Mouse (Mus musculus) megakaryocyte, embryonic 14.5 days (primary cell): Measurements from ENCODE around the gene Slc47a2. TPM values are rescaled to one million over a fixed set of nuclear protein-coding genes. Genes with fewer than 3 reads are reported as not detected.

Experiments
- H3K27me3 ChIP-seq: replicated peaks from 2 replicates; pipeline ENCODE3; 2012; ENCODE audit warnings: inconsistent platforms
- H3K36me3 ChIP-seq: replicated peaks from 2 replicates; pipeline ENCODE3; 2012; ENCODE audit warnings: low read length, inconsistent platforms, mixed read lengths
- H3K4me1 ChIP-seq: 2 replicates; pipeline ENCODE4 v1.6.1; 2012; ENCODE audit warnings: inconsistent platforms
- H3K4me3 ChIP-seq: replicated peaks from 2 replicates; pipeline ENCODE3; 2012; ENCODE audit warnings: moderate library complexity, mild to moderate bottlenecking, inconsistent platforms
- H3K9me3 ChIP-seq: 2 replicates; pipeline ENCODE4 v1.6.1; 2012; ENCODE audit warnings: inconsistent platforms
- FLI1 ChIP-seq: IDR thresholded peaks from 2 replicates; pipeline ENCODE4 v1.6.1; 2012; ENCODE audit warnings: low read length, inconsistent platforms, mixed read lengths
- GATA1 ChIP-seq: IDR thresholded peaks from 3 replicates; pipeline ENCODE4 v1.6.1; 2012; ENCODE audit warnings: mixed read lengths, low read length, inconsistent platforms, borderline replicate concordance
- polyA plus RNA-seq: library from polyadenylated mRNA; stranded (reverse); fragments of >175 nt; gene quantifications from 2 replicates; pipeline ENCODE4 v1.2.3, GENCODE M21; 2012; ENCODE audit warnings: low replicate concordance; ENCODE audit not compliant: insufficient read depth

The Slc47a2 gene
- polyA plus RNA-seq, 1 experiment = not detected

DNA sequence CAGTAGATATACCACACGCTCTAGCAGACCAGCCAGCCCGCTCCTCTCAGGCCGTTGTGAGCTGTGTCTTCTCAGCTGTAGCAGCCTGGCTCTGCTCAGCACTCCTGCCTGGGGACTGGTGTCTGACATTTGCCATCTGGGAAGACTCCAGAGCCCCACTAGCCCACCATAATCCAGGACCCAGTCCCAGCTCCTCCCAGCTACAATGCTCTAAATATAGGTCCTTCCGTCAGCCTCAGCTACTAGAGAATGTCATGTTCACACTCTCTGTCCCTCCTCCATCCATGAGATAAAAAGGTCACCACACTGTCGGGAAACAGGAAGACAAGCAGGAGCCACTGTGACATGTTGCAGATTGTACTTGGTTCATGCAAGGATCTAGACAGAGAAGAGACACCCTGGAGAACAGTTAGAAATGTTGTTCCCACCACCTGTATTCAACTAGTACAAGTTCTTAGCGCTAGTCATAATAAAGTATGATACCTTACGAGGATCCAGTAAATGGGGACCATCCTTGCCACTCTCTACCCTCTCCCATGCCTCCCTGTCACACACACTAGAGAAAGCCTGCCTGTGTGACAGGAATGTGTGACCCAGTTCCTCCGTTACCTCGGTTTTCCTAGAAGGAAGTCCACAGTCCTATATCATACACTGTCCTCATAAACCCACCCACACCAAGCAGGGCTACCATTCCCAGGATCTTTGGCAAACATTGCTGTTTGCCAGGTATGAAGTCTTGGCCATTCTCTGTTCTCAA is 24.0 kb upstream of the Slc47a2 start:
- Histone ChIP-seq H3K27me3 (peaks cover 81% of the 10 kb centered on the region), H3K4me1 (peaks cover 12% of the 10 kb centered on the region), H3K36me3 (no peaks in the 10 kb centered on the region), H3K4me3 (peak overlapping the region; percentile 69), H3K9me3 (no peaks in the 10 kb centered on the region)
- TF ChIP-seq GATA1 = no peak
- no peak for TF ChIP-seq FLI1

GRCm38 (mm10) chr11:61365938-61366337 is 23.3 kb upstream of the Slc47a2 start:
- Histone ChIP-seq H3K4me1 (peaks cover 12% of the 10 kb centered on the region), H3K27me3 (peaks cover 79% of the 10 kb centered on the region), H3K9me3 (no peaks in the 10 kb centered on the region), H3K36me3 (no peaks in the 10 kb centered on the region), H3K4me3 (no peak overlapping the region)
- TF ChIP-seq FLI1 = no peak
- TF ChIP-seq GATA1 = no peak

DNA sequence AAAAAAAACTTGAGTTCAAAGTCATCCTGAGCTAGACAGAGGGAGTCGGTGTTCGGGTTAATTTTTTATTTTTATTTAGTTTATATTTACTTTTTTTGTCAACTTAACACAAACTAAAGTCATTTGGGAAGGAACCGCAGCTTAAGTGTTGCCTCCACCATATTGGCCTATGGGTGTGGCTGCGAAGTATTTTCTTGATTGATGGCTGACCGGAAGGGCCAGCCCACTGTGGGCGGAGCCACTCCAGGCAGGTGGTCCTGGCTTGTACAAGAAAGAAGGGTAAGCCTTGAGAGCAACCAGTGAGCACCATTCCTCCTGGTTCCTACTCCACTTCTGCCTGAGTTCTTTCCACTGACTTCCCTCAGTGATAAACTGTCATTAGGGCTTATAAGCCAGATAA is 21.4 kb upstream of the Slc47a2 start:
- TF ChIP-seq FLI1 = no peak
- TF ChIP-seq GATA1 = no peak
- H3K4me3 ChIP-seq = no peak overlapping the region
- H3K27me3 ChIP-seq = peaks cover 74% of the 10 kb centered on the region
- H3K9me3 ChIP-seq = no peaks in the 10 kb centered on the region
- peaks cover 12% of the 10 kb centered on the region for H3K4me1 ChIP-seq
- no peaks in the 10 kb centered on the region for H3K36me3 ChIP-seq

DNA sequence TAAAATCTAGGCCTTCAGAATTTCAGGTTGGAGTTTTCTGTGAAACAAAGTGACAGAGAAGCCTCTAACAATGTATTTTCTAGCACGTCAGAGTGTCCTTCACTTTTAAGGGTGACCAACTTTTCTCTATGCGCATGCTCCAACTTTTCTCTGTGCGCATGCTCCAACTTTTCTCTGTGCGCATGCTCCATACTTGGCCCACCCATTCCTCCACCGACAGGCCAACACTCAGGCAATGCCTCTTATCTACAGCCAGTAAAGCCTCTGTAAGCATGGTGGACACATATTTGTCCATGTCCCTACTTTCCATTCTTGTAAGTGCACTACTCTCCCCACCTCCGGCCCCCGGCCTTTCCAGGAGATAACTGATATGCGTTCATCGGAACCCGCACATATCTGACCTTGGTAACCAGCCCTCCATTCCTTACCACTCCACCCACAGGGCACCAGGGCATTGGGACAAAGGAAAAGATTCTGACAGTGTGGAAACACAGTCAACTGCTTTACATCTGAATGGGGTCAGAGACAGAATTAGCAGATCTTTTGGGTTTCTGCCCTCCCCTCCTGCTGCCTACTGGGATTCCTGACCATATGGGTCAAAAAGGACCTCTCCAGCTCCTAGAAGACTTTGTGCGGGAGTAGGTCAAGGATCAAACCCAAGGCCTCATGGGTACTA is 19.0 kb upstream of the Slc47a2 start:
- Histone ChIP-seq H3K4me3 (no peak overlapping the region), H3K9me3 (no peaks in the 10 kb centered on the region), H3K36me3 (no peaks in the 10 kb centered on the region), H3K4me1 (peaks cover 9% of the 10 kb centered on the region), H3K27me3 (peaks cover 70% of the 10 kb centered on the region)
- TF ChIP-seq GATA1 = no peak
- TF ChIP-seq FLI1 = no peak

DNA sequence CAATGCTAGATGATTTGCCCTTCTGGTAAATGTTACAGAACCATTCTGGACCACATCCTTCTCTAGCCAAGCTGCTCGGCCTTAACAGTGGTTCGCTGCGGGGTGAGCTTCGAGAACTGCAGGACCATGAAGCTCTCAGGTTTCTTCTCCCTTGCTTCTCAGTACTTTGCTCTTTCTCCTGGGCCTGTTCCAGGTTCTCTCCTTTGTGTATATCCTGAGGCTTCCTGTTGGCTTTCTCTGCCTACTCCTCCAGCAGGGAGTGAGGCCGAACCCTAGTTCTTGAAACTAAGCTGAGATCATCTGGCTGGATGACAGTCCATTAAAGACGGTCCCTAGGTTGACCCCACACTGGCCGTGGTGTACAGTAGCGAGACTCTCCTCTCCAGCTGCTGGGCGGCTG is 13.9 kb upstream of the Slc47a2 start:
- H3K9me3 ChIP-seq = no peaks in the 10 kb centered on the region
- H3K36me3 ChIP-seq = no peaks in the 10 kb centered on the region
- H3K4me1 ChIP-seq = peaks cover 6% of the 10 kb centered on the region; the same call in 1 of the 2 replicates
- TF ChIP-seq FLI1 (no peak), GATA1 (no peak)
- no peak overlapping the region for H3K4me3 ChIP-seq
- H3K27me3 ChIP-seq = peaks cover 72% of the 10 kb centered on the region

DNA sequence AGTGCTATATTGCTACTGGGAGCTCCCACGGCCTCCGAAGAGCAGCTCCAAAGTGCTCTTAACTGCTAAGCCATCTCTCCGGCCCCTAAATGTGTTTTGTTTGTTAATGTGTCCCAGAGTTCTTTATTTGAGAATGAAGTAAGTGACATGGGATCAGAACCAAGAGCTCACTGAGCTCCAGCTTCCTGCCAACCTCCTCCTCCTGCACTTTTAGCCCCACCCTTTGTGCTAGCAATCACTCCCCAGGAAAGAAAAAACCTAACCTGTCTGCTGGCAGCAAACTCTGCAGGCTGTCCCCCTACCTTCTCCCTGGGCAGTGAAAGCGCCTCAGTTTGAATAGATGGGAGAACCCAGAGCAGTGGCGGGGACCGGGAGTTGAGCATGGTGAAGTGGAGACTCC is 13.5 kb upstream of the Slc47a2 start:
- TF ChIP-seq FLI1 (no peak), GATA1 (no peak)
- Histone ChIP-seq H3K4me1 (peaks cover 6% of the 10 kb centered on the region; the same call in 1 of the 2 replicates), H3K9me3 (no peaks in the 10 kb centered on the region), H3K36me3 (no peaks in the 10 kb centered on the region), H3K27me3 (peaks cover 70% of the 10 kb centered on the region), H3K4me3 (no peak overlapping the region)

- Histone ChIP-seq H3K9me3 (no peaks in the 10 kb centered on the region), H3K4me3 (no peak overlapping the region), H3K27me3 (peaks cover 68% of the 10 kb centered on the region), H3K36me3 (no peaks in the 10 kb centered on the region), H3K4me1 (peaks cover 6% of the 10 kb centered on the region; the same call in 1 of the 2 replicates)
- TF ChIP-seq FLI1 (no peak), GATA1 (no peak)
These were observed 12.7 kb upstream of the Slc47a2 start for GRCm38 (mm10) chr11:61355351-61355750.

DNA sequence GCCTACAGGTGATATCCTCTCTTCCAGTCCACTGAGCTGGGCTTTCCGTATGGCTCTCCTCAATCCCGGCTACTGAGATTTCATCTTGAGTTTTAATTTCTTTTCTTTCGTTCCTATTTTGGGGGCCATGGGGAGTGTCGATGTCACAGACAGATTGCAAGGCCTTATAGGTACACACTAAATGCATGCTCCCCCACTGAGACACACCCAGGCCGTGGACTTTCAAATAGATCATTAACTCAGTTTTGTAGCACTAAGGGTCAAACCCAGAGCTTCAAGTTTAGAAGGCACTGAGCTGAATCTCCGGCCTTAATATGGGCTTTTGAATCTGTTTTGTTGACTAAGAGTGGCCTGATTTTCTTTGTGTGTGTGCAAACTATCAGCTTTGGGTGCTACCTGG is 11.7 kb upstream of the Slc47a2 start:
- TF ChIP-seq GATA1 (no peak), FLI1 (no peak)
- H3K4me3 ChIP-seq = no peak overlapping the region
- peaks cover 7% of the 10 kb centered on the region; the same call in 1 of the 2 replicates for H3K4me1 ChIP-seq
- H3K36me3 ChIP-seq = no peaks in the 10 kb centered on the region
- H3K9me3 ChIP-seq = no peaks in the 10 kb centered on the region
- H3K27me3 ChIP-seq = peaks cover 65% of the 10 kb centered on the region

- H3K4me3 ChIP-seq = no peak overlapping the region
- H3K27me3 ChIP-seq = peaks cover 66% of the 10 kb centered on the region
- no peaks in the 10 kb centered on the region for H3K36me3 ChIP-seq
- H3K4me1 ChIP-seq = peaks cover 9% of the 10 kb centered on the region; the same call in 1 of the 2 replicates
- H3K9me3 ChIP-seq = no peaks in the 10 kb centered on the region
- no peak for TF ChIP-seq FLI1
- no peak for TF ChIP-seq GATA1
These were observed 10.4 kb upstream of the Slc47a2 start for GRCm38 (mm10) chr11:61353038-61353437.

GRCm38 (mm10) chr11:61352138-61352651 is 9.5 kb upstream of the Slc47a2 start:
- Histone ChIP-seq H3K27me3 (peaks cover 66% of the 10 kb centered on the region), H3K4me1 (peaks cover 9% of the 10 kb centered on the region; the same call in 1 of the 2 replicates), H3K36me3 (no peaks in the 10 kb centered on the region), H3K4me3 (no peak overlapping the region), H3K9me3 (no peaks in the 10 kb centered on the region)
- TF ChIP-seq FLI1 (no peak), GATA1 (no peak)
